In the genomic region with DNA sequence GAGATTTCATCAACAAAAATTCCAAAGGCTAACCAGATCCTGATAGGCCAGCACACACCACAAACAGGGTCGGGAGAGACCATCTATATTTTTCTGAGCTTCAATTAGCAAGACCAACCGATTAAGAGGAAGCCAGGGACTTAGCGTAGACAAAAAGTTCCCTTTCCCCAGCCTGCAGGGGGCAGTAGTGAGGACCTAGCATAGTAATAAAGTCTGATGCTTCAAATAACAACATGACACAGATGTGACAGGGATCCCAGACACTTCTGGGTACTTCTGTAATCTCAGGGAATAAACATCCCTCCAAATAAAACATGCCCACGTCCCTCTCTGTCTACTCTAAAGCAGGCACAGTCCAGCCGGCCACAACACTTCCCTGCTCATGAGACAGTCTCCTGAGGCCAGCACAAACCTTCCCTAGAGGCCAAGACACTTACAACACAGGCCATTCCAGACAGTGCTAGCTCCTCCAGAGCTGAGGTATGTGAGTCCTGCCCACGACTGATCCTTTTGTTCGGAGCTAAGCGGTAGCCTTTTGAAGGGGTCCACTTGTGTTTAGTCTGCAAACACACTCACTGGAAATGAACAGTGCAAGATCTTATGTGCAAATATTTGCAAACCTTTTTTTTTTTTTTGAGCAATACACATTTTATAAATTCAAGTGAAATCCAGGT, we compare ENCODE assay signal across 8 mouse cellular contexts. TPM values are rescaled to one million over a fixed set of nuclear protein-coding genes. Genes with fewer than 3 reads are reported as not detected.
DNase-seq lines count a peak whose midpoint lies in the region; TF ChIP-seq lines count a peak whose summit lies in the region.

No protein-coding gene starts in this region.

- H3K4me3 ChIP-seq in left cerebral cortex, adult 2 months = no peak overlapping the region

- DNase-seq in adrenal gland, postnatal 10 days = peak; percentile 56
- no peak for DNase-seq in adrenal gland, adult 8-10 months
- DNase-seq in left cerebral cortex, adult 2 months (ENCODE audit: extremely low spot score in 1 of 2, low spot score in 2 of 2) = no peak
- no peak for DNase-seq in left cerebral cortex, adult 11 months (ENCODE audit: low spot score)
- DNase-seq in c-Kit-positive CD71-positive TER-119-negative erythroid progenitor cells, embryonic 14.5 days (ENCODE audit: low read depth) = peak; percentile 5
- peak; percentile 69 to 77 for DNase-seq in lung, adult 18-20 months
- DNase-seq in spleen, postnatal 10 days (ENCODE audit: low spot score in 2 of 2) = peak; percentile 41 to 81
- DNase-seq in layer of hippocampus, adult 9-10 months (ENCODE audit: low spot score) = no peak

- intact Hi-C loops in left cerebral cortex, adult 2 months (cut with DNase I) = loop anchor here (5.0 kb wide), 1 partner anchor 82 kb away; no protein-coding TSS in a partner anchor

- TF ChIP-seq CTCF in left cerebral cortex, adult 2 months (IDR thresholded peaks at IDR 0.05) = peak; percentile 58

- no peak overlapping the region for H3K27ac ChIP-seq in left cerebral cortex, adult 2 months

RNA-seq across cellular contexts. Expression of gene Traf6, which starts 37.6 kb away (rescaled TPM):
- 10 to 100 TPM; 17.0 to 18.1 TPM for total RNA-seq in adrenal gland, postnatal 10 days (2021)
- total RNA-seq in adrenal gland, adult 8-10 months (2022) = 10 to 100 TPM; 20.3 to 25.4 (median 22.1) TPM
- total RNA-seq in left cerebral cortex, adult 2 months (2021) = 10 to 100 TPM; 12.6 to 12.9 TPM

Comparison
In these comparisons a context has a peak if more than half of its experiments do, and no peak if none do; other contexts are left out.
1. DNase-seq: peak in adrenal gland, postnatal 10 days (single experiment), c-Kit-positive CD71-positive TER-119-negative erythroid progenitor cells, embryonic 14.5 days (single experiment), lung, adult 18-20 months (2 of 2) and spleen, postnatal 10 days (2 of 2); none in adrenal gland, adult 8-10 months (single experiment), left cerebral cortex, adult 2 months (0 of 2), left cerebral cortex, adult 11 months (single experiment) and layer of hippocampus, adult 9-10 months (single experiment).